Mouse (Mus musculus) C2C12 (cell line): ENCODE measurements around the gene Tnk2.

ENCODE experiments used
- CEBPB ChIP-seq: IDR thresholded peaks from one replicate; pipeline ENCODE4 v1.6.1; 2011; ENCODE audit warnings: low read depth, mild to moderate bottlenecking, control low read depth, moderate library complexity
- CTCF ChIP-seq: IDR thresholded peaks from one replicate; pipeline ENCODE4 v1.5.1; 2011; ENCODE audit not compliant: control insufficient read depth, insufficient read depth, insufficient read length

DNA sequence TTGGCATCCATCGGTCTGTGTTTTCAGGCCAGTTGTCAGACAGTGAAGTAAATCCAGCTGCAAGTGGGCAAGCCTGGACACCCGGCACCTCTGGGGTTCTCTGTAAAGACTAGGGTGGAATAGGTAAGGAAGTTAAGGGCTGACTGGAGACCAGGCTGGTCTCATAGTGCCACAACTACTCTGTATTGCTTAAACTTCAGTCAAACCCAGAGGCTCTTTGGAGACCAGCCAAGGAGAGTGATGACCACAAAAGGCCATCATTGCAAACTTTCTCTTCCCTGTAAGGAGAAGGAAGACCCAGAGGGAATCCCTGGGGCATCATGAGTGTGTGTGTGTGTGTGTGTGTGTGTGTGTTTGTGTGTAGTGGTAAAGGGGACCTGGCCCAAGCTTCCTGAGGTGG, 80.6 kb downstream of the Tnk2 start:
- TF ChIP-seq CTCF (no peak), CEBPB (no peak)
